8 mouse cellular contexts compared by ENCODE assay signal in the genomic region with DNA sequence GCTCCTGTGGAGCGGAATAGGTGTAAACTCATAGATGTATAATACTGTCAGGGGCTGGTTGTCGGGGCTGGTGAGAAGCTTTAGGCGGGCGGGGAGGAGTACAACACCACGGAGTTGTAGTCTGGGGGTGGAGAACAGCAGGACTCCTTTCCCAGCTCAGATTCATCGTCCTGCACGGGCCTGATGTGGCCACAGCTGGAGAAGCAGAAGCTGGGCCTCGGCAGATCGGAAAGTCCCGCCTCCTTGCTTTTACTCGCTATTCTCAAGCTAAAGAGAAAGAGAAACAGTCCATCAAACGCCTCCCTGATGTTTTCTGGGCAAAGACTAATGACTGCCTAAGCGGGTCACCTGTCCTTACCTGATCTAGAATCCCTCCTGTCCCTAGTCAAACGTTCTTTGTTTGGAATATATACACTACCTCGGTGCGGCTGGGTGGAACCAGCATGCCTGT.
DNase-seq lines count a peak whose midpoint lies in the region; ATAC-seq lines count a peak whose summit lies in the region.

No protein-coding gene starts in this region.

- ATAC-seq in hindbrain, embryonic 15.5 days (ENCODE audit: low FRiP score, low read depth): no peak
- 0 out of 2 replicates have a peak, but pooled peaks have one; percentile 42 for ATAC-seq in midbrain, embryonic 15.5 days (replicated peaks)

- no peaks in the 10 kb centered on the region for H3K9me3 ChIP-seq in hindbrain, embryonic 15.5 days
- no peaks in the 10 kb centered on the region for H3K9me3 ChIP-seq in midbrain, embryonic 15.5 days

- 27% methylated on average over 16 of the region's 16 CpGs for WGBS in hindbrain, embryonic 15.5 days
- 23% methylated on average over 16 of the region's 16 CpGs for WGBS in midbrain, embryonic 15.5 days

- H3K27ac ChIP-seq in hindbrain, embryonic 15.5 days (replicated peaks): no peak overlapping the region
- H3K27ac ChIP-seq in midbrain, embryonic 15.5 days: no peak overlapping the region

- H3K4me3 ChIP-seq in hindbrain, embryonic 15.5 days: no peak overlapping the region
- no peak overlapping the region for H3K4me3 ChIP-seq in midbrain, embryonic 15.5 days

- H3K36me3 ChIP-seq in hindbrain, embryonic 15.5 days: no peaks in the 10 kb centered on the region
- H3K36me3 ChIP-seq in midbrain, embryonic 15.5 days (replicated peaks): no peaks in the 10 kb centered on the region

- DNase-seq in kidney, adult 18-20 months: peak; percentile 36
- DNase-seq in kidney, adult 8-10 months: no peak
- peak; percentile 35 for DNase-seq in R1 (ENCODE audit: low read depth, low spot score)
- no peak for DNase-seq in gastrocnemius, adult 18-20 months (ENCODE audit: low spot score)
- no peak for DNase-seq in ovary, postnatal 14 days (ENCODE audit: low spot score)
- no peak for DNase-seq in urinary bladder, postnatal 36 days (ENCODE audit: low spot score in 2 of 2)

- peak overlapping the region; percentile 31; the same call in 1 of the 2 replicates for H3K4me2 ChIP-seq in hindbrain, embryonic 15.5 days
- peak overlapping the region; percentile 31 for H3K4me2 ChIP-seq in midbrain, embryonic 15.5 days

- no peaks in the 10 kb centered on the region for H3K27me3 ChIP-seq in hindbrain, embryonic 15.5 days
- H3K27me3 ChIP-seq in midbrain, embryonic 15.5 days (replicated peaks): peaks cover 4% of the 10 kb centered on the region; the same call in 1 of the 2 replicates

- H3K9ac ChIP-seq in hindbrain, embryonic 15.5 days: no peak overlapping the region
- H3K9ac ChIP-seq in midbrain, embryonic 15.5 days: no peak overlapping the region

- H3K4me1 ChIP-seq in hindbrain, embryonic 15.5 days (replicated peaks): no peaks in the 10 kb centered on the region; the same call in 1 of the 2 replicates
- H3K4me1 ChIP-seq in midbrain, embryonic 15.5 days: peaks cover 5% of the 10 kb centered on the region; the same call in 1 of the 2 replicates

Comparison
In these comparisons a context has a peak if more than half of its experiments do, and no peak if none do; other contexts are left out.
1. DNase-seq: peak in kidney, adult 18-20 months (single experiment) and R1 (single experiment); none in kidney, adult 8-10 months (0 of 2), gastrocnemius, adult 18-20 months (single experiment), ovary, postnatal 14 days (single experiment) and urinary bladder, postnatal 36 days (0 of 2).